Comparison of ENCODE assay signal across 10 mouse cellular contexts in genomic region chr11:54836106-54836505, GRCm38 (mm10). TPM values are rescaled to one million over a fixed set of nuclear protein-coding genes. Genes with fewer than 3 reads are reported as not detected.
DNase-seq lines count a peak whose midpoint lies in the region; ATAC-seq lines count a peak whose summit lies in the region.
"Had no signal": no experiment of that assay in that cellular context is flagged by ENCODE, and none has a peak within 500 bp of the region (broad histone marks: within the 10 kb centered on the region; RNA-seq: fewer than 3 reads in every experiment).

No protein-coding gene starts in this region.

- DNase-seq in kidney, postnatal 25 days = peak; percentile 60 to 63
- no peak for DNase-seq in kidney, adult 8-10 months
- DNase-seq in adrenal gland, postnatal 10 days = peak; percentile 68
- peak; percentile 50 for DNase-seq in adrenal gland, postnatal 25 days
- peak; percentile 30 to 50 for DNase-seq in gastrocnemius, adult 8-10 months (ENCODE audit: low spot score in 2 of 2)
- no peak for DNase-seq in retina, embryonic 14.5 days (ENCODE audit: low spot score)
- DNase-seq: embryo, embryonic 11 days; thymus, postnatal 36 days had no signal

- ATAC-seq in megakaryocyte-erythroid progenitor cell, adult 5-6 weeks (replicated peaks; ENCODE audit: low FRiP score, low TSS enrichment, poor library complexity, severe bottlenecking) = no peak
- ATAC-seq: forebrain, embryonic 15.5 days had no signal

RNA-seq across cellular contexts. Expression of gene Lyrm7, which starts 24.6 kb away (rescaled TPM):
- 10 to 100 TPM; 14.5 to 30.3 TPM for total RNA-seq in adrenal gland, postnatal 10 days (2021)
- 16.8 and 17.8 TPM in 2 replicates for total RNA-seq in adrenal gland, postnatal 25 days (2021)
- 10 to 100 TPM; 15.1 to 22.3 (median 19.5) TPM for total RNA-seq in gastrocnemius, adult 8-10 months (2022)
- total RNA-seq in megakaryocyte-erythroid progenitor cell, adult 5-6 weeks (2014; fragmentation: Nextera tagmentation) = 6.1 and 11.0 TPM in 2 replicates
- total RNA-seq in megakaryocyte-erythroid progenitor cell, adult 5-6 weeks (2017) = 1.9 and 11.9 TPM in 2 replicates

RNA-seq across cellular contexts. Expression of gene Hint1, which starts 30.1 kb away (rescaled TPM):
- total RNA-seq in adrenal gland, postnatal 10 days (2021) = 100 to 1,000 TPM; 337 to 370 TPM
- total RNA-seq in adrenal gland, postnatal 25 days (2021) = 386 and 405 TPM in 2 replicates
- total RNA-seq in gastrocnemius, adult 8-10 months (2022) = 100 to 1,000 TPM; 154 to 257 (median 186) TPM
- total RNA-seq in megakaryocyte-erythroid progenitor cell, adult 5-6 weeks (2014; fragmentation: Nextera tagmentation) = 531 and 641 TPM in 2 replicates
- total RNA-seq in megakaryocyte-erythroid progenitor cell, adult 5-6 weeks (2017) = 368 and 454 TPM in 2 replicates

RNA-seq across cellular contexts. Expression of gene Cdc42se2, which starts 48.6 kb away (rescaled TPM):
- total RNA-seq in adrenal gland, postnatal 10 days (2021) = 10 to 100 TPM; 24.4 to 27.7 TPM
- 20.8 and 25.1 TPM in 2 replicates for total RNA-seq in adrenal gland, postnatal 25 days (2021)
- total RNA-seq in gastrocnemius, adult 8-10 months (2022) = 10 to 100 TPM; 13.2 to 20.5 (median 17.6) TPM
- total RNA-seq in megakaryocyte-erythroid progenitor cell, adult 5-6 weeks (2014; fragmentation: Nextera tagmentation) = 27.9 and 28.2 TPM in 2 replicates
- 33.2 and 50.7 TPM in 2 replicates for total RNA-seq in megakaryocyte-erythroid progenitor cell, adult 5-6 weeks (2017)

Comparison
In these comparisons a context has a peak if more than half of its experiments do, and no peak if none do; other contexts are left out.
1. DNase-seq: peak in kidney, postnatal 25 days (2 of 2), adrenal gland, postnatal 10 days (single experiment), adrenal gland, postnatal 25 days (single experiment) and gastrocnemius, adult 8-10 months (2 of 2); none in kidney, adult 8-10 months (0 of 2) and retina, embryonic 14.5 days (single experiment).